Mouse (Mus musculus): ENCODE measurements around the gene Aida.

Gene Aida

DNA sequence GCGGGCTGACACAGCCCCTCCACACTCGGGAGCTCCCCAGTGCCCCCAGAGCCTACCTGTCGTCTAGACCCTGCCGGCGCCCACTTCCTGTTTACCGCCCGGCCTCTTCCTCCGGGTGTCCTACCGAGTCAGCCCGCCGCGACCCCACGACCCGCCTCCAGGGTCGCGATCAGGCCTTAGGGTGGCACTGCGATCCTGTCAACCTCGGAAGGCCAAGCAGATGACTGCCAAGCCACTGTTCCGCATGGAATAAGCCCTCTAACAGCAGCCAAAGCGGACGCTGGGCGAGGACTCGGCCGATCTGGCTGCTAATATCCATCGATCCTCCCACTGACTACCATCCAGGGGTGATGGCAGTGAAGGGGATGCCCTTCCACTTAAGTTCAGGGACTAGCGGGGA is at the start of gene Aida:
Gene Aida (plus strand): TSS at position 126 of the 400 bp plus-strand sequence.
- in situ Hi-C loops (cut with MboI; ENCODE audit: low pct_unique_long_range_greater_than_20kb in 1 of 2, low sequenced_read_pairs in 2 of 2, unreplicated experiment in 1 of 2) = no loop called here

DNA sequence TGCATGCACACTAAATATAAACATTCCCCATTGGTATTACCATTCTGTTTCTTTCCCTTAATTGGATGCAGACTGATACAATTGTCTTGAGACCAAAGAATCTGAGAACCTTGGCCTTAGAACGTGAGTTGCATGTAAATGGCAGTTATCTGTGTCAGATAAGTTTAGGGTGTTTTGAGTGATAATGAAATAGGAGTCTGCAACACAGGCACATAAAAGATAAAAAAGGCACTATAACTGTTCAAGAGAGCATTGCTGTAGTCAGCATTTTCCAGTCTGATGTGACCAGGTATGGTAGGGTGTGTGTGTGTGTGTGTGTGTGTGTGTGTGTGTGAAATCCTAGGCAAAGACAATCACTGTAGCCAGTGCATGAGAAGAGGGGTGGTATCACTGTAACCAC is 48.2 kb upstream of the Aida start:
- in situ Hi-C loops (cut with MboI; ENCODE audit: low pct_unique_long_range_greater_than_20kb in 1 of 2, low sequenced_read_pairs in 2 of 2, unreplicated experiment in 1 of 2) = loop anchor here in 1 of 2 experiments (25.0 kb wide), 1 partner anchor 686 kb away; the partner anchor contains the start of gene Capn8

DNA sequence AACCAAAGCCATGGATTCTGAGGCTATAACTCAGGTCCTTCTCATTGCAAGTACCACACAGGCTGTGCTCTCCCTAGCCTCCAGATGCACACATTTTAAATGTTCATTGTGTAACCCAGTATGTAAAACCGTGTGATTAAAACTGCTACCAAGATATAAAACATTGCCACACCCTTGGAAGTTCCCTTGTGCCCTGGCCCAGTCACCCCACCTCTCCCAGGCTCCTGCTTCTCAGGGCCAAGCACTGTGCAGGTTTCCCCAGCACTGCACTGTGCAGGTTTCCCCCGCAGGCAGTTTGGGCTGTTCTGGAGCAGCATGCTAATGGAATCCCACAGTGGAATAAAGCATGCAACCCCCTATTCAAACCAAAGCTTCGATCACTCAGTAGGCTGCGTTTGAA is 45.8 kb upstream of the Aida start:
- in situ Hi-C loops (cut with MboI; ENCODE audit: low pct_unique_long_range_greater_than_20kb in 1 of 2, low sequenced_read_pairs in 2 of 2, unreplicated experiment in 1 of 2) = no loop called here

DNA sequence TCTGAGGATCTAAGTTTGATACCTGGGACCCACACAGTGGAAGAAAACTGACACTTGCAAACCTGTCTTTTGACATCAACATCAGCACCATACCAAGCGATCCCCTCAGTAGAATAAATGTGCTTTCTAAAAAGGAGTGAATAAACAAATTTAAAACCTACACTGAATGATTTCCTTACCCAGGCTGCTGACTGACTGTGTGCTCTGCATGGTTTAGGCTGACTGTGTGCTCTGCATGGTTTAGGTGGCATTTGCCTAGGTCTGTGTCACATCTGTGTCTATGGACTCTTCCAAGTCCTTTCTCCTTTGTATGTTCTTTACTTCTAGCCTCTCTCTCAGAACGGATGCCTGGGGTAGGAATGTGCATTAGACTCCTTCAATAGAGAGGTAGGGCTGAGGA is 44.6 kb upstream of the Aida start:
- in situ Hi-C loops (cut with MboI; ENCODE audit: low pct_unique_long_range_greater_than_20kb in 1 of 2, low sequenced_read_pairs in 2 of 2, unreplicated experiment in 1 of 2) = no loop called here

DNA sequence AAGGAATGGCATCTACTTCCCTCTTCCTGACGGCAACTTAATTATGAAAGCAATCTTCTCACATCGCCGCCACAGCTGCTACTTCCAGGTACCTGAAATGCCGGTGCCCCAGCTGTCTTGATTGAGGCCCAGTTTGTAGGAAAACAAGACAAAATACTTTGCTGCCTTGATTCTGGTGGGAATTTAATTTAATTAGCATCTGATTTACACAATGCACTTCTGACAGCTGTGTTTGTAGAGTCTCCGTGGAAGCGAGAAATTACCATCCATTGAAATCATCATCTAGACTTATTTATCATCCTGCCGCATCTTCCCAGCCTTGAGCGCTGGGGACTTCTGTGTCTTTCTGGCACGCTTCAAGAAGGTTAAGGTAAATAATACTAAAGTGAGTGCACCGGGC is 43.8 kb upstream of the Aida start:
- in situ Hi-C loops (cut with MboI; ENCODE audit: low pct_unique_long_range_greater_than_20kb in 1 of 2, low sequenced_read_pairs in 2 of 2, unreplicated experiment in 1 of 2) = no loop called here

DNA sequence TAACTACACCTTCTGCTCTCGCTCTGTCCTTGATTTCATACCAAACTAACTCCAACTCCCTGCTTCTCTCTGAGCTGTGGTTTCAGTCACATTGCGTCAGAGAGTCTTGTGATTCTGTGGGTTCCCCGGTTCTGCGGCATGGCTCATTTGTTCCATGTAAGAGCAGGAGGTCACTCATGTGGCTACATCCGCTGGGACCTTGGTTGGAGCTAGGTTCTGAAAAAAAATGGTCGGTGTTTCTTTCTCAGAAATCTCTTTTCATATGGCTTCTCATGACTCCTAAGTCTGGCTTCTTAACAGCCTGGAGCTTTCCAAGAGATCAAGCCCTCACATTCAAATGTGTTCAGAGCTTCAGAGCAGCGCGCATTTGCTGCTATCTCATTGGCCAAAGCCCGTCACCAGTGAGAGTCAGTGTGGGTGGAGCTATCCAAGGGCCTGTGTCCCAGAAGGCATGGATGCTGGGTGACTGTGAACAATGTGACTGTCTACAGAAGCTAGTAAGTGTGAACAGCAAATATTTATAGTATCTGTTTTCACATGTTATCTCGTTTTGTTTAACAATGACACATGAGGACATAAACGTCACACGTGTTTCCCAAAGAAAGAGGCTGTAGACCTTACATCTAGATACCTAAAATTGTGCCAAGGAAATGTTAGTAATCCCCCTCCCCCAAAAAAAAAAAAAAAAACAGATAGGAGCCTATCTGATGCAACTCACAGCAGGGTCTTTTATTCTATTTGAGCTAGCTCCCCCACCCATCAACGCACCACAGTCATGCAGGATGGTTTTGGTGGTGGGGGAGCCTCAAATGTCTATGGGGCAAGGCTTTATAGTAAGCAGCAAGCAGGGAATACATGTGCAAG is 32.0 kb upstream of the Aida start:
- in situ Hi-C loops (cut with MboI; ENCODE audit: low pct_unique_long_range_greater_than_20kb in 1 of 2, low sequenced_read_pairs in 2 of 2, unreplicated experiment in 1 of 2) = no loop called here

DNA sequence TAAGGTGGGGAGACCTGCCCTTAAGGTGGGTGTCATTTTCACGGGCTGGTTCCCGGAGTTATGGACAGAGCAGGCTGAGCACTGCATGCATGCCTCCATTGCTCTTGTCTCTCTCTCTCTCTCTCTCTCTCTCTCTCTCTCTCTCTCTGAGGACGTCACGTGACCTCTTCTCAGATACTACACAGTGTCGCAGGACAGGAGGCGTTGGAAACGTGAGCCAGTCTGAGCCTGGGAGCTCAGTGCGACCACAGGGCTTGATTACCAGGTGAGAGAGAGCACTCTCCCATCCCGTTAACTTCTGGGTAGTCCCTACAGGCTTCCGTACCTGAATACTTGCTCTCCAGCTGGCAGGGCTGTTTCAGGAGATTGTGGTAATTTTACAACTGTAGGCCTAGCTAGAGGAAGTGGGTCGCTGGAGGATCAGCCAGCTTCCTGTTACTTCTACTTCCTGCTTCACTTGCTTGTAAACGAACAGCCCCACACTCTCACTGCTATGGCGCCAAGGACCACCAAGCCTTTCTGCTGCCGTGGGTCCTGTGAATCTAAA is 30.4 kb upstream of the Aida start:
- in situ Hi-C loops (cut with MboI; ENCODE audit: low pct_unique_long_range_greater_than_20kb in 1 of 2, low sequenced_read_pairs in 2 of 2, unreplicated experiment in 1 of 2) = no loop called here

DNA sequence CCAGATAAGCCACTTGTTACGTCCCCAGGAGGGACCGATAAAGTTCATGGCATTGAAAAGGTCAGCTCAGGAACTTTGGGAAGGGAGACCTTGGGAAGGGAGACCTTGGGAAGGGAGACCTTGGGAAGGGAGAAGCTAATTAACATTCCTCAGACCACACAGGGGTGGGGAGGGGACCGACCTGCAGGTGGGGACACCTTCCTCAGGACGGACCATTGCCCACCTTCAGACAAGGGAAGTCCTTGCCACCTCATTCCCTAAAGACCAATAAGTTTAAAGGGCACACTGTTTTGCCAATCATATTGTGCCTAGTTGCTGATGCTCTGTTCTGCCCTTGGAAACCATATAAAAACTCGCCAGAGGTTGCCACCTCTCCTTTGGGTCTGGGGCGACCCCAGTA is 28.7 kb upstream of the Aida start:
- in situ Hi-C loops (cut with MboI; ENCODE audit: low pct_unique_long_range_greater_than_20kb in 1 of 2, low sequenced_read_pairs in 2 of 2, unreplicated experiment in 1 of 2) = no loop called here

DNA sequence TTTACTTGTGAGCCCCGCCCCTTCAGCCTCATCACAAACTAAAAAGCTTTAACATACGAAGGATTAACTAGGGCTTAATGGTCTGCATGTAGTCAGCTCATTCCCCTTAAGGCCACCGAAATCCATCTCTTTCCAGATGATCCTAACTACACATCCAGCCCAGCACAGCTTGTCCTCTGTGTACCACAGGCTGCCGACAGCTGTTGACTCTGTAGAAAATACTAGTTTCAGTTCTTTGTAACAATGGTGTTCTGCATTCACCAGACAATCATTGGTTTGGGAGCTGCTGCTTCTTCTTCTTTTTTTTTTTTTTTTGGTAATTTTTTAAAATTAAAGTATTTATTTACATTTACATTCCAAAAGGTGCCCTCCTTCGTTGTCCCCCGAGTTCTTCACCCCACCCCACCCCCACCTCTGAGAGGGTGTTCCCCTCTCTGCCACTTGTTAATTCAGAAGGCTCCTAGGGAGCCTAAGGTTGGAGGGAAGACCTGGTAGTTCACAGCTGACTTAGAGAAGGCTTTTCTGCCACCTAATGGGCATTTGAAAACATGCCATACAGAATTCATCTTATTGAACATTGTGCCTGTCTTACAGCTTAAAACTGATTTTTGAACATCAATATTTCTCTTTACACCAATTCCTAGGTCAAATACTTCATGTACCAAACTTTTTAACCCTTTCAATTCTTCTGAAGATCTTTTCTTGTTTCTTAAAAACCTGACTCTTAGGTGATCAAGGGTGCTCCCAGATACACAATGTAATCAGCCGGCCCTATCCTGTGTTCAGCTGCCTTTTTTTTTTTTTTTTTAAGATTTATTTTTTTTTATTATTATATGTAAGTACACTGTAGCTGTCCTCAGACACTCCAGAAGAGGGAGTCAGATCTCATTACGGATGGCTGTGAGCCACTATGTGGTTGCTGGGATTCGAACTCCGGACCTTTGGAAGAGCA is 23.2 kb upstream of the Aida start:
- in situ Hi-C loops (cut with MboI; ENCODE audit: low pct_unique_long_range_greater_than_20kb in 1 of 2, low sequenced_read_pairs in 2 of 2, unreplicated experiment in 1 of 2) = no loop called here

DNA sequence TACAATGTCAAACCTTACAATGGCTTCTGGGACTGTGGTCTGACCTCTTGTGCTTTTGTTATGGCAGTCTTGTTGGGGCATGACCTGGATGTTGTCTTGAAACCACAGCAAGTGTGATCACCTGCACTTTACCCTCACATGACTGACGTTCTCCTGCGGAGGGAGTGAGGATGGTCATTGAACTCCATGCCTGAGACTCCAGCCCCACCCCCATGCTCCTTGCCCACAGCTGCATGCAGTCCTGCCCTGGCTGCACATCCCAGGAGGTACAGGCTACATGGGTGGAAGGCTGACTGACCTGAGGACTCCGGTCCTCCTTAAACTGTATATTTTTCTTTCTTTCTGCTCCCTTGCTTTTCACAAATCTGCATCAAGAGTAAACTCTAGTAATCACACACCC is 22.0 kb upstream of the Aida start:
- in situ Hi-C loops (cut with MboI; ENCODE audit: low pct_unique_long_range_greater_than_20kb in 1 of 2, low sequenced_read_pairs in 2 of 2, unreplicated experiment in 1 of 2) = no loop called here

DNA sequence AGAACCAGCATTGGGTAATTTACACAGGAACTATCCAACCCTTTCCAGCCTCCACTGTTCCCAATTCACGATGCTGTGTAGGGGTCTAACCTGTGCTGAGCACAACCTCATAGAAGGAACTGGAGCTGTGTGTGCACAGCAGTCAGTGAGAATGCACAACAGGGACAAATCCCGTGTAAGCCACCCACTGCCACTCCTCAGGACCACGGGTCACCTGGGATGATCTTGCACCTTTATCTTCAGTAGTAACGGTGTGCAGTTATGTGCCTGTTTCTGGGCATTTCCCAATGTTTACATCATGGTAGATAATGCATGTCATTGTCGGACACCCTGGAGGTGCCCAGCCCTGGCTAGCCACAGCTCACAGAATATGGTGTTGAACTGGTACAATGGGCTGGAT is 20.6 kb upstream of the Aida start:
- in situ Hi-C loops (cut with MboI; ENCODE audit: low pct_unique_long_range_greater_than_20kb in 1 of 2, low sequenced_read_pairs in 2 of 2, unreplicated experiment in 1 of 2) = no loop called here

DNA sequence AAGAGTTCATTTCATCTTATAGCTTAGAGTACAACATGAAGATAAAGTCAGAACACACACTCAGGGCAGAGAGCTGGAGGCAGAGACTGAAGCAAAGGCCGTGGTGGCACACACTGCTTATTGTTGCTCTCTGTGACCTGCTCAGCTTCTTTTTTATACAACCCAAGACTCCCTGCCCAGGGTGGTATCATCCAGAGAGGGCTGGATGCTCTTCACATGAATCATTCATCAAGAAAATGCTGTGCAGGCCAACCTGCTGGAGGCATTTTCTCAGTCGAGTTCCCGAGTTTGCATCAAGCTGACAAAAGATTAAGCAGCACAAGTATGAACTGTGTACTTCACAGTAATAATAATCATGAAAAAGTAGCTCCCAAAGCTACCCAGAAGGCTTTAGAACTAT is 8.0 kb upstream of the Aida start:
- in situ Hi-C loops (cut with MboI; ENCODE audit: low pct_unique_long_range_greater_than_20kb in 1 of 2, low sequenced_read_pairs in 2 of 2, unreplicated experiment in 1 of 2) = no loop called here

DNA sequence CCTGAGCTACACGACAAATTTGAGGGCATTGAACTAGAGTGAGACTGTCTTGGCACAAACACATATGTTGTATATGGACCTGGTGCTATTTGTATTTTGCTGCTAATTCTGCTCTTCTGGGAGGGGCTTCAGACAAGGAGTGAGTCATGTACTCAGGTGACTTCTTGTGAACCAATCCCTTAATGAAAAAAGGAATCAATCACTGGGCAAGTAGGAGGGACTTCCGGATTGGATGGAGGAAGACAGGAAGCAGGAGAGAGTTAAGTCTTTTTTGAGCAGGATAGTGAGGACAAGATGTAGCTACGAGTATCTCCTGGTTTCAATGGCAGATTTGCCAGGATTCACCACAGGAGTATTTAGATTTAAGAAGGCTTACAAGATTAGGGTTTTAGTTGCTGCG is 6.8 kb upstream of the Aida start:
- in situ Hi-C loops (cut with MboI; ENCODE audit: low pct_unique_long_range_greater_than_20kb in 1 of 2, low sequenced_read_pairs in 2 of 2, unreplicated experiment in 1 of 2) = no loop called here

DNA sequence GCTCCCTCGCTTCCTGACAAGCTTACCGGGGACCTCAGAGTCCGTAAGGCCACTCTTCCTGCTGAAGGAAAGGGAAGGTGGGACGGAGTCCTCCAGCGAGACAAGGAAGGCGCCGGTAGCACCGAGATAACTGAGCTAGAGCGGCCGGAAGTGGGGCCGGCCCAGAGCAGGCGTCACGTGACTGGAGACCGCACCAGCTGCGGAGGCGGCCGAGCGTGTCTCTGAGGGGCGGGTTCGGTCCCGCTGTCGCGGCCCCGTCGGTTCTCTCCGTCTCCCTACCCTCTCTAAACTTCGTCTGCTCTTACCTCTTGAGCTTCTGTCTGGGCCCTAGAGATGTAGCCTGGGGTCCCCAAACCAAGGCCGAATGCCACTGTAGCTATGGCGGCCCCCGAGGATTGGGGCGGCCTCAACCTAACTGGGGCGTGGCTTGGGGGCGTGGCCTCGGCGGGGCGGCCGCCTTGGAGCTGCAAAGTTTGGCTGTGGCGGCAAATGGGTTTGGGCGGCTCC is 540 bp downstream of the Aida start, which contains the start of gene Brox:
Gene Brox (minus strand): TSS at position 393 of the 507 bp plus-strand sequence.
- in situ Hi-C loops (cut with MboI; ENCODE audit: low pct_unique_long_range_greater_than_20kb in 1 of 2, low sequenced_read_pairs in 2 of 2, unreplicated experiment in 1 of 2) = no loop called here

DNA sequence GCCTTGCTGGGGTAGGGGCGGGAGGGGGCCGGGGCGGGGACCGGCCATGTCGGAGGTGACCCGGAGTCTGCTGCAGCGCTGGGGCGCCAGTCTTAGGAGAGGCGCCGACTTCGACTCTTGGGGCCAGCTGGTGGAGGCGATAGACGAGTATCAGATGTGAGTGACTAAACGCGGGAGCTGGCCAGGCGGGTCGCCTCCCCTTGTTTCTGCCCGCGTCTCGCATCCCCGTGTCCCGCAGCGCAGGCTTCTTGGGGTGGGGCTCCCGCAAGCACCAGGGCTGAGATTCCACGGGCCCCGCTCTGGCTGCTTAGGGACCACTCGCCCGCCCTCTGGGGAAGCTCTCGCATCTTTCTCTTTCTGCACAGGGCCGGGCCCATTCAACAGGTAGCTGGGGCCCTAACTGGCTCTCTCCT is 1.1 kb downstream of the Aida start:
- in situ Hi-C loops (cut with MboI; ENCODE audit: low pct_unique_long_range_greater_than_20kb in 1 of 2, low sequenced_read_pairs in 2 of 2, unreplicated experiment in 1 of 2) = no loop called here

DNA sequence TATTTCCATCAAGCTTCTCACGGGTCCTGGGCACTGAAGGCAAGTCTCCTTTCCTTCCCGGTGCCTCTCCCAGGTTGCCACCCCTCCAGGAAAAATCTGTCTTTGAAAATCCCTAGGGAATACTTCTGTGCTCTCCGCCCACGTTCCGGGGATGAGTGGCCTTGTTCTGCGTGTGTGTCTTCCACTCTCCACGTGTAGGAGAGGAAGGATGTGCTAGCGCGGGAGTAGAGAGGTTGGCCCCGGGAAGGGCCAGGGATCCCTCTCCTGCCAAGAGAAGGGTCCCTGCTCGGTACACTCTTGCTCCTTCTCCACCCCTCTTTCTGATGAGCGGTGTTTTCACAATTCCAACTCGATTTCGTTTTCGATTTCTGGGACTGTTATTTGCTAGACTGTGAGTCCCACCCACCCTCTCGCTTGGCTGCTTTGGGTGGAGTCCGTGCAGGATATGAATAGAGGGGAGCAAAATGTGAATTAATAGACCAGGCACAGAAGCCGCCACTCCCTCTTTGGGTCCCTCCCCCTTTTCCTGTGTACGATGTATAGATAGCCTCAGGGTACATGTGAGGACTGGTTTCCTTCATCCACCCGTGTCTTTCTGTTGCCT is 1.6 kb downstream of the Aida start:
- in situ Hi-C loops (cut with MboI; ENCODE audit: low pct_unique_long_range_greater_than_20kb in 1 of 2, low sequenced_read_pairs in 2 of 2, unreplicated experiment in 1 of 2) = no loop called here

DNA sequence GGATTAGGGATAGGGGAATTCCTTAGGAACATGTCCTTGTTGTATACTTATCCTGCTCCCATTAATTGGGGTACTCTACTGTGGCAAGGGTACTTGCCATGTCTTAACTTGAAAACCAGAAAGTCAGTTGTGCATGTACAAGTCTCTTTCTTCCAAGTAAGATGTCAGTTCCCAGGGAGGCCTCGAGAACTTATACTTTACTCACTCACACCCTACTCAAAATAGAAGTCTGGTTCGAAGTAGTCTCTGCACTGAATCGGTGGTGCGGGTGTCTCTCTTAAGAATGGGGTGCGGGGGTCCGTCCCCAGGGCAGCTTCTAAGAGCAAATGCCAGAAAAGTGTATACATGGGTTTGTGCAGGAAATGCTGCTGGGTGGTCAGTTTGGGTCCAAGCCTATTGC is 2.8 kb downstream of the Aida start:
- in situ Hi-C loops (cut with MboI; ENCODE audit: low pct_unique_long_range_greater_than_20kb in 1 of 2, low sequenced_read_pairs in 2 of 2, unreplicated experiment in 1 of 2) = no loop called here

DNA sequence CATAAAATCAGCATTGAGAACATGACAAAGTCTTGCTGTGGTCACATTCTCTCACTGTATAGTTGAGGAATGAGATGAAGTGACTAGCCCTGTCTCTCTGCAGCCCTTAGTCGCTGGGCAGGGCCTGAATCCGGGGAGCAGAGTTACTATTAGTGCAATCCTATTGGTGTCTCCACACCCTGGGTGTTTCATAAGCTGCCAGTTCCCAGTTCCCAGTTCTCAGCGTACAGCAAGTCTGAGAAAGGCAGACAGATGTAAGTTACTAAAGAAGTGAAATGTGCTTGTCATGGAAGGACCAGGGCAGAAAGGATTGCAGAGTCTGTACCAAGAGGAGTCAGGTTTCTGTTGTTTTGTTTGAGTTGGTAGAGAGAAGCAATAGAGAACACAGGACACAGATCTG is 11.2 kb downstream of the Aida start:
- in situ Hi-C loops (cut with MboI; ENCODE audit: low pct_unique_long_range_greater_than_20kb in 1 of 2, low sequenced_read_pairs in 2 of 2, unreplicated experiment in 1 of 2) = no loop called here

DNA sequence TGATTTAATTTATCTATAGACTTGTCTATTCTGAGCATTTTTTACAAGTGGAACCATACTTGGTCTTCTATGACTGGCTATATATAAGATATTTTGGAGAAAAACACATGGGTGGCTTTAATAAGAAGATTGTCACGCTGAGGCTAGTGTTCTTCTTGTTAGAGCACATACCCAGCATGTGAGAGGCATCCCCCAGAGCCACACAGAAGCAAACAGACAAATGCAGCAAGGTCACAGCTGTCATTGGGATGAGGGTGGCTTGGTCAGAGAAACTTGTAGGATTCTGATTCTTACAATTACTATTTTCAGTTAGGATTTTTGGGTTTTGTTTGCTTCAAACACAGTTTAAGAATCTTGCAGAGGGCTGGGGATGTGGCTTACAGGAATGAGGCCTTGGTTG is 12.1 kb downstream of the Aida start:
- in situ Hi-C loops (cut with MboI; ENCODE audit: low pct_unique_long_range_greater_than_20kb in 1 of 2, low sequenced_read_pairs in 2 of 2, unreplicated experiment in 1 of 2) = no loop called here

Data from mouse embryonic stem cell (cell line).